Mouse (Mus musculus) brain, adult 2 months (tissue): ENCODE results near the gene Slc9a7.

Experiments used
- DNase-seq: peaks from one replicate; pipeline ENCODE4 v3.0.0; 2011; ENCODE audit warnings: low read depth, low spot score

The Slc9a7 gene

GRCm38 (mm10) chrX:20291282-20292039, at the start of gene Slc9a7:
TSS of gene Slc9a7 (minus strand) at chrX:20291807.
- peak; percentile 89 for DNase-seq

GRCm38 (mm10) chrX:20335722-20336121, 44.1 kb upstream of the Slc9a7 start:
- DNase-seq = peak; percentile 48

GRCm38 (mm10) chrX:20332756-20333155, 41.1 kb upstream of the Slc9a7 start:
- peak; percentile 77 for DNase-seq

- DNase-seq = no peak
Observed at GRCm38 (mm10) chrX:20307215-20307614, 15.6 kb upstream of the Slc9a7 start.

GRCm38 (mm10) chrX:20305941-20306340, 14.3 kb upstream of the Slc9a7 start:
- peak; percentile 14 for DNase-seq

- DNase-seq = no peak
Observed at GRCm38 (mm10) chrX:20303280-20303679, 11.7 kb upstream of the Slc9a7 start.

GRCm38 (mm10) chrX:20292040-20292417, 422 bp upstream of the Slc9a7 start:
- DNase-seq = no peak

- DNase-seq = no peak
Observed at GRCm38 (mm10) chrX:20290715-20291114, 892 bp downstream of the Slc9a7 start.

GRCm38 (mm10) chrX:20288674-20289073, 2.9 kb downstream of the Slc9a7 start:
- no peak for DNase-seq

- no peak for DNase-seq
Observed at GRCm38 (mm10) chrX:20286254-20286653, 5.4 kb downstream of the Slc9a7 start.

- DNase-seq = no peak
Observed at GRCm38 (mm10) chrX:20279424-20279823, 12.2 kb downstream of the Slc9a7 start.

GRCm38 (mm10) chrX:20273854-20274253, 17.8 kb downstream of the Slc9a7 start:
- no peak for DNase-seq

- DNase-seq = peak; percentile 5
Observed at GRCm38 (mm10) chrX:20271980-20272379, 19.6 kb downstream of the Slc9a7 start.

GRCm38 (mm10) chrX:20269980-20270379, 21.6 kb downstream of the Slc9a7 start:
- no peak for DNase-seq

- DNase-seq = no peak
Observed at GRCm38 (mm10) chrX:20264370-20264769, 27.2 kb downstream of the Slc9a7 start.

- no peak for DNase-seq
Observed at GRCm38 (mm10) chrX:20228102-20228501, 63.5 kb downstream of the Slc9a7 start.

- no peak for DNase-seq
Observed at GRCm38 (mm10) chrX:20221486-20221885, 70.1 kb downstream of the Slc9a7 start.

GRCm38 (mm10) chrX:20185616-20186015, 106.0 kb downstream of the Slc9a7 start:
- no peak for DNase-seq

GRCm38 (mm10) chrX:20176792-20177191, 114.8 kb downstream of the Slc9a7 start:
- DNase-seq = no peak

GRCm38 (mm10) chrX:20168430-20168829, 123.2 kb downstream of the Slc9a7 start:
- no peak for DNase-seq

GRCm38 (mm10) chrX:20164984-20165383, 126.6 kb downstream of the Slc9a7 start:
- no peak for DNase-seq

GRCm38 (mm10) chrX:20162322-20162711, 129.3 kb downstream of the Slc9a7 start:
- peak; percentile 67 for DNase-seq

GRCm38 (mm10) chrX:20161687-20162321, 129.8 kb downstream of the Slc9a7 start:
- DNase-seq = peak; percentile 10
